Mouse (Mus musculus): ENCODE results near the gene Cdk15.

Cdk15 gene

DNA sequence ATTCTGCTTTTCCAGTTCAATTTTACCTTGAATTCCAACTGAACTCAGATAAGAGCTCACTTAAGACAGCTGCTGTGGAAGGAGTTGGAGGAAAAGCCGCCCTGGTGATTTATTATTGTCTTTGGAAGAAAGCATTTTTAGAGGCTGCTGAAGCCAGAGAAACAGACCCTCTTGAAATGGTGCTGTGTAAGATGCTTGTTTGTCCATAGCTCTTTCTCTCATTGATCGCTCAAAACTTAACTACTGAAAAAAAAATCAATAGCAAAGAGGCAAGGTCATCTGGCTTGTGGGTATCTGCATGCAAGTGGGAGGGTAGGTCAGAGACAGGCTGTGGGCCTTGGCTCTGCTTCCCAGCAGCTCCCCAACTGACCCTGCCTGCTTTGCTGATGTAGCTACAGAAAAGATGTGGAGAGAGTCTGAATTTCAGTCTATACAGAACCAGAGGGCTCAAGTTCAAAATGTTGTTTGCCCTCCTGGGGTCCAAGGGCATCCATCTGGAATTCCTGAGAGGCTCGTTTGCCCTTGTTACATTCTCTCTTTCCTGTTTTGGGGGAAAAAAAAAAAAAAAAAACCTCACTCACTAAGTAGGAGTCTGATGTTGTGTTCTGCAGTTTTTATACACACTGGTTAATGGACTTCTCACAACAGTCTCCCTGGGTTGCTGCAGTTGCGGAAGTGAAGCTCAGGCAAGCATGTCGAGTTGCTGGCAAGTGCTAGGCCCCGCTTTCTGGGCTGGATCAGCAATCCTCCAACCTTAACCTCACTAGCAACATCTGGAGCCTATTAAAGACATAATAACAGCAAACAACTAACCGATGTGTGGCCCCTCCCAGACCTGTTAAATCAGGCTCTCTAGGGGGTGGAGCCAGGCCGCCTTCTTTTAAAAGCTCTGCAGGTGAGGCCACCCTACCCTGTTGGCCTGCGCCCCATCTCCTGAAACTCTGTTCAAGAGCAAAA lies 65.5 kb downstream of the Cdk15 start:
- no peak for DNase-seq (ENCODE audit: low spot score in 2 of 2)

DNA sequence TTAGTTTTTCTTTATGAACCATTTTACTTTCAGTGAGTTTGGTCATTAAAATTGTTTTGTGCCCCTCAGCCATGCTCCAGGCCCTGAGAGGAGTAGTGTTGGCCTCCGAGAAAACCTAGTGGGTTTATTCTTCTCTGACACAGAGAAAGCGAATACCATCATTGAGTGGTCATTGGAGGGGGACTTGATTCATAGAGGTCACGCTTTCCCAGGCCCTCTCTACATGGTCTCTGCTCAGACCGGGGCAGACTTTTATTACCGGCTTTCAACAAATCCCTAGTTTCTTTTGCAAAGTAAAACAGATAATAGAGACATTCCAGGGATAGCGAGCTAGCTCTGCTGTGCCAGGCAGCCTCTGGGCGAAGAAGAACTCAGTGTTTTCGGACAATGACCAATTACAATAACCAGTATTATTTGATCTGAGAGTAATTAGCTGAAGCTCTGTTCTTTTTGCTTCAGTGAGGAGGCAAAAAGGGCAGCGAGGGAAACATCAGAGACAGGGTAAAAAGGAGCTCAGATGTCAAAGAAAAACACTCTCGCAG lies 70.2 kb downstream of the Cdk15 start:
- no peak for DNase-seq (ENCODE audit: low spot score in 2 of 2)

DNA sequence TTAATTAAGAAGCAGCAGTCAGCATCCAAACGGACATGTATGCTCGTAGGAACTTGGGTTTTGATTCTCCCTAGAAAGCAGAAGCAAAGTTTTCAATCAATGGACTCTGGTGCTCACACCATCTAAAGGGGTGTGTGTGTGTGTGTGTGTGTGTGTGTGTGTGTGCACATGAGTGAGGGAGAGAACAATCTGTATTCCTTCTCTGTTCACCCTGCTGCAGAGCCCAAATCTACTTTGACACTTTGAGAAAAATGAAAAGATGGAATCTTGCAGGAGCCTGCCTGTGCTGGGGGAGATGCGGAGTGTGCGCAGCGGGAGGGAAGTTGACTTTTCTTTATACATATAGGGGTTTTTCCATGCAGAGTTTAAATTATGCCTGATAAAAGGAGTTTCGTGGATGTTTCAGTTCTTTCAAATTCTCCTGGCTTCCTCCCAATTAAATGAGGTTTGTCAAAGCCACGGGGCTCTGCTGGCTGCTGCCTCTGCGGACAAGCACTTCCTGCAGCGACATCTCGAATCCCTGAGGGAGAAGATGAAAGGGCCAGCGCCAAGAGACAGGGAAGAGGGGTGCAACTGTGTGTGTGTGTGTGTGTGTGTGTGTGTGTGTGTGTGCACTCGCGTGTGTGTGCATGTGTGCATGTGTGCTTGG lies 76.2 kb downstream of the Cdk15 start:
- DNase-seq (ENCODE audit: low spot score in 2 of 2) = no peak

DNA sequence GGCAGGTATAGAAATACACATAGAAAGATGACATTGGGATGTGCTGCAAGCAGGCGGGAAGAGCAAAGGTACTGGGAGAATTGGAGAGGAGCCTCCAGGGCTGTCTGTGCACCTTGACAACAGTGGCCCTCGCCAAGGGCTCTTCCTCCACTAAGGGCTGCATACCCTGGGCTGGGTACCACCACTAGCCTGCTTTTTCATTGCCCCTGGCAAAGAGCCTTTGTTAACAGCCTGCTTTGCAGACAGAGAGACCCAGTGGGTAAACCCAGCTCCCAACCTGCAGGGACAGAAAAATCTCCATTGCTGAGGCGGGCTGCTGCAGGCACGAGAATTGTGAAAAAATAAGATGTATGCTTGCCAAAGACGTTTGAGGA lies 76.7 kb downstream of the Cdk15 start:
- no peak for DNase-seq (ENCODE audit: low spot score in 2 of 2)

DNA sequence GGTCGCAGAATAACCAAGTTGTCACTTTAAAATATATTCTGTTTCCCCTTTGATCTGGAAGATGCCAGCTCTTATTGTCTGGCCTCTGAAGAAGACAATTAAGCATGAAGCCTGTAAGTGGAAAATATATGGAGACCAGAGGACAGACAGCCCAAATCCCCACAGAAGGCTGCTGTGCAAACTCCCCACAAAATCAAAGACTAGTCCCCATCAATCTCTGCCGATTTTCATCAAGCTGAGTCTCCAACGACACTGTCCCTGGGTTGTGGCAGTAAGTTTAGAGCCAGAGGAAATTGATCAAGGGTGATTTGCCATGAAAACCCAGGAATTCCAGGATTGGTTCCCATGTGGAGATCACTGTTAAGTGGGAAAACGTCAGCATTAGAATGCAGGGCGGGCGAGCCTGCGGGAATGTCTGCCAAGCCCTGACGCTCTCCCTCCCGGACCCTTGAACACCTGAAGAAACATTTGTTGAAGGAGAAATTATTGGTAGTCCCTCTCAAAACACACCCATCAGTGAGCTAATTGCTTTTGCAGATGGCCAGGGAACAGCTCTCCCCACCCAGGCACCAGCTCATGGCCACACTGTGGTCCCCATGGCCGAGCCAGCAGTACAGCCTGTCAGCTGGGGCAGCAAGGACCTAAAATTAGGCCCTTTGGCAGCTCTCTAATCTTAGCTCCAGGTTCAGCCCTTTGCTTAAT lies 77.3 kb downstream of the Cdk15 start:
- DNase-seq (ENCODE audit: low spot score in 2 of 2) = no peak

DNA sequence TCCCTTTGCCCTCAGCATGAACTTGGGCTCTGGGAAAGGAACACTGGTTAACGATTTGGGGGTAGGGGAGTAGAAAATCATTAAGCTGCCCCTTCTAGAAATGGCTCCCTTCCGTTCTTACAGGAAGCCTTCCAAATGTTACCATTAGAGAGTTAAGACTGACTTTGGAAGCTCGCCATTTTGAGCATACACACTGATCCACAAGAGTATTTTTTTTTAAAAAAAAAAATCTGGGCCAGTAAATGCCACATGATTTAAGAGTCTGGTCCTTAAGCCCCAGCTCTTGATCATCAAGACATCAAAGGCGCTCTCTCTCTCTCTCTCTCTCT lies 77.8 kb downstream of the Cdk15 start:
- no peak for DNase-seq (ENCODE audit: low spot score in 2 of 2)

DNA sequence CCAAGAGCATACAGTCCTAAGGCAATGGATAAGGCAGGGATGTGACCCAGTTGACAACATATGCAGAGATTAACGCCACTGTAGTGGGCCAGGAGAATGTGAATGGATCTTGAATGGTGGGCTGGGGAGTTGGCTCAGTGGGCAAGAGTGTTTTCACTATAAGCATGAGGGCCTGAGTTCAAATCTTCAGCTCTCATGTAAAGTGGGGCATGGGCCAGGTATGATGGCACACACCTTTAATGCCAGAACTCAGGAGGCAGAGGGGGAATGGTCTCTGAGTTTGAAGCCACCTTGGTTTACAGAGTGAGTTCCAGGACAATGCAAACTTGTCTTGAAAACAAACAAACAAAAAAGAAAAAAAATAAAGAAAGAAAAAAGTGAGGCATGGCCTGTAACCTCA lies 79.5 kb downstream of the Cdk15 start:
- DNase-seq (ENCODE audit: low spot score in 2 of 2) = no peak

DNA sequence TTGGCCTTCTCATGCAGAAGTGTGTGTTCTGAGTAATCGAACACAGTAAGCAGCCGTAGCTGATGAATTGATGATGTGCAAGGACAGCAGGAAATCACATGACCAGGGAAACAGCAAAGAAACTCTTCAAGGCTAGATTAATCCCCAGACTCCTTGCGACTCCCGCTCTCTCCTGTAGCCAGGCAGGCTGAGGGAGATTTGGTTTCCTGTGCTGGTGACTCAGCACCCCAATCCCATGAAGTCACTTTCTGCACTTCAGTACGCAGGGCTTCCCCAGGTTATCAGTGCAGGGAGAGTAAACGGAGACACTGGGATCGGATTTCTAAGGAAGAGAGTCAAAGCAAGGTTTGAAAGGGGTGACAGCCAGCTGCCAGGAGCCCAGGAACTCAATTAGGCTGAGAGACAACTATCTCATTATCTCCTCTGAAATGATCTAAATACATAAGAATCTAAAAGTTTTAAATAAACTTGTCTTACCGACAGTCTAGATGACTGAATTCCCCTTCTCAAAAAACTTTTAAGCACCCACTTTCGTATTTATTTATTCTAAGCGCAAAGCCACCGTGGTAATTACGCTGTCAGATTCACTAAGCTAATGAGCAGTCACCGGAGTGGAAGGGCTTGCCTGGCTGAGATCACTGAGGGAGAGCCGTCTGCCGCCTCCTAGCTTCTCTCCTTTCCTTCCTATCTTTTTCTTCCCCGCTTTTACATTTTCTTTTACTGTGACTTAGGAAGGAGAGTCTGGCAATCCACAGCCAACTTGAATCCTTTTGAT lies 84.3 kb downstream of the Cdk15 start:
- no peak for DNase-seq (ENCODE audit: low spot score in 2 of 2)

DNA sequence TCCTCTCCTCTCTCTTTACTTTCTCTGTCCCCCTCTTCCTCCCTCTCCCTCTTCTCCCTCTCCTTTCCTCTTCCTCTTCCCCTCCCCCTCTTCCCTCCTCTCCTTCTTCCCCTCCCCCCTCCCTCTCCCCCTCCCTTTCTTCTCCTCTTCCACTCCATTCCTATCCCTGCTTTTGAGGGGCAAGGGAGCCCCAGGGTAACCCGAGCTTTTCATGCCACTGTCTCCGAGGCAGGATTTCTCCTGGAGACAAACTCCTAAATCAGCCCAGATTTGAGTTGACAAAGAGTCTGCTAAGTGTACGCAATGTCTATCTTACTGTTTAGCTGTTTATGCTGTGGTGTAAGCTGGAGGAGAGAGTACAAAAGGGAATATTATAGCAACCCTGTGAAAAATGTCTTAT lies 85.0 kb downstream of the Cdk15 start:
- DNase-seq (ENCODE audit: low spot score in 2 of 2) = no peak

DNA sequence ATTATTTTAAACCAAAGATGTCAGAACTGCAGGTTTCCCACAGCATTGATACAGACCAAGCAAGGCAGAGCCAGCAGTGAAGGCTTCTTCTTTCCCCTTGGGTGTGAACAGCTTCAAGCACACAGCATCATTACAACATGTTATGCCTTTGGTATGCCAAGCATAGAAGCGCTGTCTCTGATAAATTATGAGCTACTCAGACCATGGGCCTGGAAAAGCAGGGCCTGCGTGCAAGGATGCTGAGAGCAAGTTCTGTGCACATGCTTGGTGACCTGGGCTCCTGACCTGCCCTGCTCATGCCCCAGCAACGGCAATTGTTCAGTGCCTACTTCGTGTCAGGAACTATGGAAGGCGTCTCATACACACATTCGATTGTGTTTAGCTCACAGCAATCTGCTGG lies 85.4 kb downstream of the Cdk15 start:
- no peak for DNase-seq (ENCODE audit: low spot score in 2 of 2)

DNA sequence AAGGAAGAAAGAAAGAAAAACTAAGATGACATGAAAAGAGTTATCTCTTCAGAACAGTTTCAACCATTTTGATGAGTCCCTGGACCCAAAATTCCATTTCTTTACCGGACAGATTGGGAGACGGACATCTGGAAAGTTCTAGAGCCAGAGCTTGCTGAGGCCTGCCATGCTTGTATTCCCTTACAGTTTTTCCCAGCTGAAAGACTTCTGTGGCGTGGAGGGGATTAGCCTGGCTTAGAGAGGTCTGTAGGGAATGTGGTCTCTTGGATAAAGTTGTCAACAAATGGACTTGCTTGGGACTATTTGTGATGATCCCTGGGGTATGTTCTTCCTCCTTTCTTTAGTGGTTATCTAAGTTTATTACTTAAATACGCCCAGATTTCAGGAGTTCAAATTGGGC lies 96.0 kb downstream of the Cdk15 start:
- no peak for DNase-seq (ENCODE audit: low spot score in 2 of 2)

DNA sequence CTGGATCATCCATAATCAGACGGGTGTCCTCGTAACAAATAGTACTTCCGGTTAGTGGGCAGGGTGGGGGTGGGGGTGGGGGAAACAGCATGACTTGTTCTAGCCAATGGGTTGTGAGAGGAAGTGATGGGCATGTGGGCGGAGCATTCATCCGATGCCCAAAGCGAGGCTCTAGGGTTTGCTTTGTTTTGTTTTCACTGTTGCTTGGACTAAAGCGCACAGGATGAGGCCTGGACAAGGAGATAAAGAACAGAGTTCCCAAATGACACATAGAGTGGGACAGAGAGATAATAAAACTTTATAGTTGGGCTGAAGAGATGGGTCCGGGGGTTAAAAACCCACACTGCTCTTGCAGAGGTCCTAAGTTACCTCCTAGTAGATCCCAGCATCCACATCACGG lies 98.7 kb downstream of the Cdk15 start:
- DNase-seq (ENCODE audit: low spot score in 2 of 2) = no peak

DNA sequence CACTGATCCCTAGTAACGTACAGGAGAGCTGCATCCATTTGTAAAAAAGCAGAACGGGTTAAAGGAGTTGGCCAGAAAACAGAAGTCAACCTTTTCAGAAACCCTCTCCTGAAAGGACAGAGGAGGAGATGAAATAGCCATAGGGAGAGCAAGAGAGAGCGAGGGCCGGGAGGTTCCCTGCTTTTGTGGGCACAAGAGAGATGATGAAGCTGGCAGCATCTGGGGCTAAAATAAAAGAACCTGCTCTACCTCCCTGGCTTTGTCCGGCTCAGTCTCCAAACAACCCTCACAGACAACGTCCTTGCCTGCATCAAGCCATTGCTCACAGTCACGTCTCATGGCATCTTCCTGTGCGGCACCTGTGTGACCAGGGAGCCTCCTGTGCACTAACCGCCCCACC lies 102.4 kb downstream of the Cdk15 start:
- DNase-seq (ENCODE audit: low spot score in 2 of 2) = no peak

DNA sequence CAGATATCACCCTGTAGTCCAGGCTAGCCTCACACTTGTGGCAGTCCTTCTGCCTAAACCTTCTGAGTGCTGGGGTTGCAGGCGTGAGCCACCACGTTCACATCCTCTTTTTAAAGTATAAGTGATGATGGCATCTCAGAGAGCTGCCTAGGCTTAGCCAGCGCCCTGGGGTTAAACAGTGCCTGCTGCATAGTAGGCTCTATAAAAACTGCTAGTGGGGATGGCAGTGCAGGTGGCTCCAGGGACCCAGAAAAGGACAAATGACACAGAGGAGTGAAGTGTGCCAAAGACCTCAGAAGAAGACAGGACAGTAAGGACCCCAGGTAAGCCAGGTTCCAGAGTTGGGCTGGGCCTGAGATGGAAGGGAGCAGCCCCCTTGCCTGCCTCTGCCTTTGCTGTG lies 104.1 kb downstream of the Cdk15 start:
- no peak for DNase-seq (ENCODE audit: low spot score in 2 of 2)

DNA sequence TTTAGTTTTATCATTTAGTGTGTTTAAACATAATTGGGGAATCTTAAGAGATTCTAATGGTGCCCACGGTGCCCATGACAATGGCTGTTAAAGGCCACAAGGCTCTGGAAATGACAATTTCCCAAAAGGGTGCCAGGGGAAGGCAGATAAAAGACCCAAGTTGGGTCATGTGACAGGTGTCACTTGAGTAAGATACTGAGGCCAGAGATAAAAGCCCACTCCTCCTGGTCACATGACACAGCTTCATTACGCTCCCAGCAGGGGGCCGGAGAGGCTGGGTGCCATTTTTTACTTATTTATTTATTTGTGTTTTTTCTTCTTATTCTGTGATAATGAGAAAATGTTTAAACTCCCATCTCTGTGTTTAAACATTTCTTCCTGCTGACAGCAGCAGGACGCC lies 104.8 kb downstream of the Cdk15 start:
- DNase-seq (ENCODE audit: low spot score in 2 of 2) = no peak

DNA sequence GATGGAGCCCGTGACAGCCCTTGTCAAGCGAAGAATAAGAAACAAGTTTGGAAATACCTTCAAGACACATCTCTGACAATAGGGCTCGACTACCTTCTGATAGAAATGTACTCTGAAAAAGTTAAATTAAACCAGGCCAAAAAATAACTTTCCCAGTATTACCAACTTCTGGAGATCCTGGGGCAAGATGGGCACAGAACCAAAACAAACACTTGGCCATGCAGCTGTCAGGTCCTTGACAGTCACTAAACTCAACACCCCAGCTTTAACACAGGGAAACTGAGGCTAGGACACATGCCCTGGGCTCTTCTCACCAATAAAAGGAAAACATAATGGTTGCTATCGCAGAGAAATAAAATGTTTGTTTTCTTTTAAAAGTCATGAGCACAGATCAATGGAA lies 105.3 kb downstream of the Cdk15 start:
- no peak for DNase-seq (ENCODE audit: low spot score in 2 of 2)

DNA sequence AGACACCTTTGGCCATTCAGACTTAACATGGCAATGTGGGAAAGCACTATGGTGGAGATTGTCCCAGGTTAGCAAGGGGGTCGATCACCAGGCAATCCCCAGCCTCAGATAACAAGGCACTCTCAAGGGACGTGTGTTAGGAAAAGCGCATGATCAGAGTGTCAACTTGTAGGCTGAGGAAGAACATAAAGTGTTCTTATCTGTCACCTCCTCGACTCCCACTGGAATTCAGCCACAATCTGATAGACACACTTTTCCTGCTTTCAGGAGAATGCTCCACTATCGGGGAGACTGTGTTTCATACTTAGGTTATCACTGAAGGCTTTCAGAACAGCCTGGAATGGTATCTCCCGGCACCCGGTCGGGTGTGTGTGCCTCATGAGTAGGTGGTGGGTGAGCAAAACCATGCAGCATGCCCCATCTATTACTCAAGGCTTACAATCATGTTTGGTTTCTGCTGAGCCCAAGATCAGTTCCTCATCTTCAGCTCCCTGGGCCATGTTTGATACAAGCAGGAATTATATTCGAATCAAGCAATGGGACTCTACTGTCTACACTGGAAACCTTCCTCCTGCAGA lies 107.8 kb downstream of the Cdk15 start:
- DNase-seq (ENCODE audit: low spot score in 2 of 2) = no peak

DNA sequence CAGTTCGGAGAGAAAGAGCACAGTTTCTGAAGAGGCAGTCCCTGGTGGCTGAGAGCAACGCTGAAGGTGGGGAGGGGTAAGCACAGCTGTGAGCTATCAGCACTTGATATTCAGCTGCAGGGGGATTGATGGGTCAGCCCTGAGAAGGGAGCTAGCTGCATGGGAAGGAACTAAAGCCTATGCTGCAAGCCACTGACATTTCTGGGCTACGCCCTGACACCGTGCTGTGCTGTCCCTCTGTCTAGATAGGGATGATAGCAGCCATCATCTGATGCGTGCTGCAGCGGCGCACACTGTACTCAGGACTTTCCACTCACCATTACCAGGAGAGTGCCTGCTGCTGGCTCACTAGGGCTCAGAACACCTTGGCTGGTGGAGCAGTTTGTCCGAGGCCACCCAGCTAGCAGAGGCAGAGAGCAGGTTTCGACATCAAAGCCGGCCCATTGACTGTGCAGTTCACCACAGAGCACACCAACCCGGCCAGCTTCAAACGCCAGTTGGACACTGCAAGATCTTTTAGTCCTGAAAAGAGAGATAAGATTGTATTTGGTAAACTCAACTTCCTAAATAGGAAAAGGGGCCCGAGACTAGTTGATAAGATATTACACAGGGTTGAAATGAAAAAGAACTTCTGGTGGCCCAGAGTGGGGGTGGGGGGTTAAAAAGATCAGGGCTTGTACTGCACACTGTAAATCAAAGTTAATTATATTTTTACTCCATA lies 111.4 kb downstream of the Cdk15 start:
- DNase-seq (ENCODE audit: low spot score in 2 of 2) = no peak

DNA sequence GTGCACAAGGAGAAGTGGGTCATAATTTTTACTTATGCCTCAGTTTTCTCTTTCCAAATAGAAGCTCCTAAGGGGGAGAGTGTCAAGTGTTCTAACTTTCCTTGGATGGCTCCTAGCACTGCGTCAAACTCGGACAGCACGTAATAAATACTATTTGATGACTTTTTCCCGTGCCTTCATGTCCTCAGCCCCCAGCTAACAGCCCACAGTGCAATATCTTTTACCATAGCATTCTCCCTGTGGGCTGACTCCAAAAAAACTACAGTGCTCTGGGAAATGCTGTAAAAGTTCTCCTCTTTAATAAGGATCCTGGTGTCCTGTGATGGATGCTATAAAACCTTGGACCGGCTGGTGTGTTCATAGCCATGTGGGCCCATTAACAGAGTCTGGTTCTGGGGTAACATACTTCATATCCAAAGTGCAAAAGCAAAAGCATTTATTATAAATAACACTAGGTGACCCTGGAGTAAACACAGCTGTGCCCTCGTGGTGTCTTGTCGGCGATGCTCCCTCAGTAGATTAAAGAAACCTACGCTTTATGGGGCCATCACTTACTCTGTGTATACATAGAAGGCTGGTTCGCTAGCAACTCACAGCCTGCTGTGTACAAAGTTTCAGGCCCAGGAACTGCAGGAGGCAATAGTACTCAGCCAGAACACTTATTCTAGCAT lies 112.1 kb downstream of the Cdk15 start:
- DNase-seq (ENCODE audit: low spot score in 2 of 2) = no peak

DNA sequence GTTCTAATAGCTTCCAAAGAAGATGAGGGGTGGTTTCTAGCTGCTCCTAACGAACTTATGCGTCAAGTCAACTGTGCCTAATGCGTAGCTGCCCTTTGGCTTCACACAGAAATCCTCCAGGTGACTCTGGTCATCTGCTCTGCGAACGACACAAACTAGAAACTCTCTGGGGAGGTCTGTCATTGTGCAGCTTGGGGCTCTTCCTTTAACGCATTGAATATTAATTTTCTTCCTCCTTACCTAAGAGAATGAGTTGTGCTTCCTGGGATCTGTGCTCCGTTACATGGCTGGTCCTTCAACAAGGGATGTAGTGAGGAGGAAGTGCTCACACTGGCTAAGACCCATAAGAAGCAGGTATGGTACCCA lies 112.6 kb downstream of the Cdk15 start:
- no peak for DNase-seq (ENCODE audit: low spot score in 2 of 2)

All from thymus, postnatal 10 days (tissue).